Mouse (Mus musculus): ENCODE results near the gene Gtf2i. TPM values are rescaled to one million over a fixed set of nuclear protein-coding genes. Genes with fewer than 3 reads are reported as not detected.
A peak's percentile ranks its signal among the peaks of the same experiment; 100 is the strongest.

Gtf2i gene
- total and polyA plus RNA-seq, 3 experiments: 28.4 to 60.9 (median 42.2) TPM

DNA sequence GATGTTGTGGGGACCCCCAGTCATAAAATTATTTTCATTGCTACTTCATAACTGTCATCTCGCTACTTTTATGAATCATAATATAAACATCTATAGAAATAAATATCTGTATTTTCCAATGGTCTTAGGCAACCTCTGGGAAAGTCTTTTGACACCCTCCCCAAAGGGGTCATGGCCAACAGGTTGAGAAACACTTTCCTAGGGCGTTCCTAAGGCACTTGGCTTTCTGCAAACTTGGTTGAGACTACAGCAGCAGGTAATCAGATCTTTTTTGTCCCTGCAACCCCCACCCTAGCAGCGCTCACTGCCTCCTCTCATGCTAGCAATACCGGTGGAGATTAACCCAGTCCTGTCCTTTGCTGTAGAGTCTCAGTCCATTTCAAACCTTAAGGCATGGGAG, 93.3 kb downstream of the Gtf2i start:
- no peak overlapping the region for H3K9ac ChIP-seq (ENCODE audit: insufficient read depth, low read depth)
- peaks cover 17% of the 10 kb centered on the region for H3K9me3 ChIP-seq (replicated peaks; ENCODE audit: low read length)
- in situ Hi-C loops (cut with MboI; ENCODE audit: low pct_ligation_motif_present, low pct_unique_long_range_greater_than_20kb, low sequenced_read_pairs): no loop called here
- dilution Hi-C loops (cut with MboI; ENCODE audit: extremely low pct_ligation_motif_present, extremely low pct_unique_long_range_greater_than_20kb, low sequenced_read_pairs): no loop called here
- no peak overlapping the region for H3K4me2 ChIP-seq (ENCODE audit: insufficient read depth, low read depth, poor library complexity, severe bottlenecking)
- H3K4me3 ChIP-seq (replicated peaks in 1 of 3; ENCODE audit: low read depth in 2 of 3, low read length in 2 of 3, poor library complexity in 1 of 3): no peak overlapping the region
- H3K79me2 ChIP-seq (replicated peaks; ENCODE audit: control insufficient read depth, extremely low read depth, insufficient read depth, poor library complexity, severe bottlenecking): peaks cover 19% of the 10 kb centered on the region; the same call in 1 of the 2 replicates
- H3K4me1 ChIP-seq (ENCODE audit: control insufficient read depth in 1 of 2, insufficient read depth in 2 of 2): peaks cover 15 to 40% of the 10 kb centered on the region in 2 experiments
- H3K27ac ChIP-seq (ENCODE audit: insufficient read depth, low read depth): no peak overlapping the region
- DNase-seq (ENCODE audit: extremely low read depth): no peak
- H3K27me3 ChIP-seq (replicated peaks): no peaks in the 10 kb centered on the region
- TF ChIP-seq MAZ (IDR thresholded peaks at IDR 0.05; ENCODE audit: low read depth, low read length) (no peak), NELFE (IDR thresholded peaks at IDR 0.05; ENCODE audit: low read depth, low read length) (no peak), E2F4 (IDR thresholded peaks at IDR 0.05; ENCODE audit: insufficient replicate concordance, low read depth, low read length) (no peak), IRF4 (IDR thresholded peaks at IDR 0.05; ENCODE audit: low read depth, low read length) (no peak), ZNF384 (IDR thresholded peaks at IDR 0.05; ENCODE audit: low read depth, low read length) (no peak), MYC (IDR thresholded peaks at IDR 0.05; ENCODE audit: low read depth, low read length) (no peak), RCOR1 (conservative IDR thresholded peaks at IDR 0.05; ENCODE audit: low read depth, low read length) (no peak), GABPA (IDR thresholded peaks at IDR 0.05; ENCODE audit: insufficient replicate concordance, low read depth, low read length) (no peak), BHLHE40 (IDR thresholded peaks at IDR 0.05; ENCODE audit: low read depth, low read length) (no peak), USF1 (IDR thresholded peaks at IDR 0.05; ENCODE audit: low read depth, low read length) (no peak), MXI1 (IDR thresholded peaks at IDR 0.05; ENCODE audit: low read depth, low read length) (no peak), SMC3 (IDR thresholded peaks at IDR 0.05; ENCODE audit: low read depth, low read length) (no peak), JUN (IDR thresholded peaks at IDR 0.05; ENCODE audit: insufficient read depth, low read depth, low read length) (no peak), ZMIZ1 (IDR thresholded peaks at IDR 0.05; ENCODE audit: low read depth, low read length) (no peak), CHD2 (IDR thresholded peaks at IDR 0.05; ENCODE audit: low read length) (no peak)
- peaks cover 84 to 97% of the 10 kb centered on the region in 2 experiments for H3K36me3 ChIP-seq (replicated peaks in 1 of 2; ENCODE audit: control insufficient read depth in 1 of 2, insufficient read depth in 1 of 2, low read length in 1 of 2)

DNA sequence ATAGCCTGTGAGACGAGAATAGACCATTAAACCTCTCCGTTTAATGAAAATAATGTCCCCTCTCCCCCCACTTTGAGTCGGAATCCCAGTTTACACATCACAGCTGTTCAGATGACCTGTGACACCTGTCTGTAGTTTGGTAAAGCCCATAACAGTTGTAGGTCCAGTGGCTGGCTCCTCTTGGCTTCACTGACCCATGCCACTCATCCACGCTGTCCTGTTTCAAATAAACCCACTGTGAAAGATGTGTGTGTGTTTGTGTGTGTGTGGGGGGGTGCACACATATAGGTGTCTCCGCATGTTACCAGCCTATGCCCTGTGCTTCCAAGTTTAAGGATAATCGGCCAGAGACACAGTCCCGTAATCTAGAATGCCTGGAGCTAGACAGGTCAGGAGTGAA, 96.7 kb downstream of the Gtf2i start:
- TF ChIP-seq POLR2A (IDR thresholded peaks at IDR 0.05; ENCODE audit: low read depth, low read length): peak; percentile 53
- peak; percentile 23; the same call in 1 of the 2 replicates for TF ChIP-seq ZMIZ1 (IDR thresholded peaks at IDR 0.05; ENCODE audit: low read depth, low read length)
- peak; percentile 92 for TF ChIP-seq POLR2AphosphoS2 (IDR thresholded peaks at IDR 0.05; ENCODE audit: low read depth, low read length)
- TF ChIP-seq ELF1 (IDR thresholded peaks at IDR 0.05; ENCODE audit: low read depth, low read length): no peak
- no peak overlapping the region for H3K9ac ChIP-seq (ENCODE audit: insufficient read depth, low read depth)
- H3K79me2 ChIP-seq (replicated peaks; ENCODE audit: control insufficient read depth, extremely low read depth, insufficient read depth, poor library complexity, severe bottlenecking): no peaks in the 10 kb centered on the region
- H3K27me3 ChIP-seq (replicated peaks): no peaks in the 10 kb centered on the region
- peaks cover 55 to 80% of the 10 kb centered on the region in 2 experiments for H3K36me3 ChIP-seq (replicated peaks in 1 of 2; ENCODE audit: control insufficient read depth in 1 of 2, insufficient read depth in 1 of 2, low read length in 1 of 2)
- no peak overlapping the region for H3K4me2 ChIP-seq (ENCODE audit: insufficient read depth, low read depth, poor library complexity, severe bottlenecking)
- in situ Hi-C loops (cut with MboI; ENCODE audit: low pct_ligation_motif_present, low pct_unique_long_range_greater_than_20kb, low sequenced_read_pairs): no loop called here
- no peak overlapping the region for H3K27ac ChIP-seq (ENCODE audit: insufficient read depth, low read depth)
- peaks cover 19% of the 10 kb centered on the region for H3K9me3 ChIP-seq (replicated peaks; ENCODE audit: low read length)
- peaks cover 7 to 34% of the 10 kb centered on the region in 2 experiments for H3K4me1 ChIP-seq (ENCODE audit: control insufficient read depth in 1 of 2, insufficient read depth in 2 of 2)
- DNase-seq (ENCODE audit: extremely low read depth): no peak
- no peak overlapping the region for H3K4me3 ChIP-seq (replicated peaks in 1 of 3; ENCODE audit: low read depth in 2 of 3, low read length in 2 of 3, poor library complexity in 1 of 3)
- dilution Hi-C loops (cut with MboI; ENCODE audit: extremely low pct_ligation_motif_present, extremely low pct_unique_long_range_greater_than_20kb, low sequenced_read_pairs): no loop called here

All from CH12.LX (cell line).